Mouse (Mus musculus) lung, embryonic 14.5 days (tissue): Measurements from ENCODE around the gene Kdm4c. TPM values are rescaled to one million over a fixed set of nuclear protein-coding genes. Genes with fewer than 3 reads are reported as not detected.

Experiments
- ATAC-seq: fragments of 200-750 bp; cut with Nextera tagmentation; 2 replicates; pipeline ENCODE4 v1.8.0; 2017; ENCODE audit warnings: mild to moderate bottlenecking, moderate TSS enrichment, moderate library complexity; ENCODE audit not compliant: insufficient read depth
- DNase-seq: peaks from one replicate; pipeline ENCODE4 v3.0.0-alpha.2; 2015
- H3K27ac ChIP-seq: fragments of 300-500 bp; sonication (generic); 2 replicates; pipeline ENCODE4 v1.5.1; 2014; ENCODE audit warnings: low read depth, mild to moderate bottlenecking, moderate library complexity
- H3K27me3 ChIP-seq: fragments of 300-500 bp; sonication (generic); 2 replicates; pipeline ENCODE4 v1.6.1; 2014; ENCODE audit warnings: low read length, control low read depth; ENCODE audit not compliant: insufficient read depth
- H3K36me3 ChIP-seq: fragments of 300-500 bp; sonication (generic); 2 replicates; pipeline ENCODE4 v1.6.1; 2014; ENCODE audit warnings: control low read depth; ENCODE audit not compliant: insufficient read depth
- H3K4me1 ChIP-seq: fragments of 300-500 bp; sonication (generic); 2 replicates; pipeline ENCODE4 v1.6.1; 2014; ENCODE audit warnings: antibody characterized with exemption, control low read depth; ENCODE audit not compliant: insufficient read depth
- H3K4me2 ChIP-seq: fragments of 300-500 bp; sonication (generic); 2 replicates; pipeline ENCODE4 v1.6.1; 2014; ENCODE audit warnings: mild to moderate bottlenecking
- H3K4me3 ChIP-seq: fragments of 300-500 bp; sonication (generic); 2 replicates; pipeline ENCODE4 v1.5.1; 2014; ENCODE audit warnings: low read depth, low read length
- H3K9ac ChIP-seq: fragments of 300-500 bp; sonication (generic); 2 replicates; pipeline ENCODE4 v1.6.1; 2014
- H3K9me3 ChIP-seq: fragments of 300-500 bp; sonication (generic); 2 replicates; pipeline ENCODE4 v1.6.1; 2016; ENCODE audit warnings: low read depth, low read length, control low read depth
- CTCF ChIP-seq: IDR thresholded peaks from 2 replicates; pipeline ENCODE4 v1.5.1; 2016; ENCODE audit warnings: antibody characterized with exemption, low read depth
- WGBS: fragments of 180-500 bp; shearing (Covaris S2); extraction: QIAGEN DNeasy Blood & Tissue Kit; methylation state at CpG from one replicate; pipeline ENCODE4 v1.1.7; 2014; 5-methylcytosine and 5-hydroxymethylcytosine counted together
- polyA plus RNA-seq: library from polyadenylated mRNA; unstranded; fragments of >200 nt; fragmentation: Nextera tagmentation; extraction: Ambion mirVana; gene quantifications from 2 replicates; pipeline ENCODE4 v1.2.1, GENCODE M21; 2014

The Kdm4c gene
- polyA plus RNA-seq, 1 experiment from 2014 or later = 13.2 TPM

DNA sequence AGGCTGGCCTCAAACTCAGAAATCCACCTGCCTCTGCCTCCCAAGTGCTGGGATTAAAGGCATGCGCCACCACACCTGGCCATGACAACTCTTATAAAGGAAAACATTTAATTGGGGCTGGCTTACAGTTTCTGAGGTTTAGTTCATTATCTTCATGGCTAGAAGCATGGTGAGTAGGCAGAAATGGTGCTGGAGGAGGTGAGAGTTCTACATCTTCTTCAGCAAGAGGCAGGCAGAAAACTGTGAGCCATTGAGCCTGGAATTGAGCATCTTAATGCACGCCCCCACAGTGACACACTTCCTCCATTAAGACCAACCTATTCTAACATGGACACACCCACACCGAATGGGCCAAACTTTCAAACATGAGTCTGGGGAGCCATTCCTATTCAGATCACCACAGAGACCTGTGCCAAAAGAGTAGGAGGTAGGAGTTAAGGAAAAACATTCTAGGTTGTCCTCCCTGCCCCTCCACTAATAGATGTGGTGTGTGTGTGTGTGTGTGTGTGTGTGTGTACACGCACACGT lies 22.2 kb downstream of the Kdm4c start:
- Histone ChIP-seq H3K4me3 (no peak overlapping the region), H3K9me3 (no peaks in the 10 kb centered on the region), H3K36me3 (no peaks in the 10 kb centered on the region), H3K9ac (no peak overlapping the region), H3K4me1 (no peaks in the 10 kb centered on the region), H3K4me2 (no peak overlapping the region), H3K27ac (no peak overlapping the region), H3K27me3 (no peaks in the 10 kb centered on the region)
- ATAC-seq (no peak), DNase-seq (no peak)
- TF ChIP-seq CTCF = no peak
- 96% methylated on average over 5 of the region's 5 CpGs for WGBS

DNA sequence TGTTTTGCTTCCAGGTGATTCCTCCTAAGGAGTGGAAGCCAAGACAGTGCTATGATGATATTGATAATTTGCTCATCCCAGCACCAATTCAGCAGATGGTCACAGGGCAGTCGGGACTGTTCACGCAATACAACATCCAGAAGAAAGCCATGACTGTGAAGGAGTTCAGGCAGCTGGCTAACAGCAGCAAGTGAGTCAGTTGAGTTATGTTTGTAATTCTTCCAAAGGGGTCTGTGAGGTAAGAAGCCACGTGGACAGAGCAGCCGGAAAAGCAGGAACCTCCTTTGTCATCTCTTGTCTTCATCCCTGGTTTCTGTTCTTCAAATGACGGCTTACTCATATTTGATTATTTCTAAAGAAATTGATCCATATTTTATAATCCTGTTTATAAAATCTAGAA lies 28.9 kb downstream of the Kdm4c start:
- Histone ChIP-seq H3K4me3 (no peak overlapping the region), H3K9me3 (no peaks in the 10 kb centered on the region), H3K9ac (no peak overlapping the region), H3K36me3 (peaks cover 6% of the 10 kb centered on the region; the same call in 1 of the 2 replicates), H3K27ac (no peak overlapping the region), H3K27me3 (no peaks in the 10 kb centered on the region), H3K4me2 (no peak overlapping the region), H3K4me1 (no peaks in the 10 kb centered on the region)
- DNase-seq = no peak
- WGBS = 71% methylated on average over 5 of the region's 5 CpGs
- no peak for TF ChIP-seq CTCF
- no peak for ATAC-seq

DNA sequence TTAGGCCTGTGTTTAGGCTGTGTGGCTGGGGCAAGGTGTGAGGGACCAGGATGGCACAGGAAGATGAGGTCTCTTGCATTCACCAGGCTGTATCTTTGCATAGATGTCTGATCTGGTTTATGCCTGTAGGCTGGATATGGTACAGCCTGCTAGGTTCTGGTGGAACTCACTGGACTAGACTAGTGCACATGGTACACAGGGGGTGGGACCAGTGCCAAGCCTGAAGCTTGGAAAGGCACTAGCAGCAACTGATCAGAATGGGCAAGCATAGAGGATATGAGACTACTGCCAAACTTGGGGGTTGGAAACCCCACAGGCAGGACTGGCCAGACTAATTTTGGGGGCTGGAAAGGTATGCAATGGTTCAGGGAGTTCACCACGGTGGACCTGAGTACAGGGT lies 35.2 kb downstream of the Kdm4c start:
- DNase-seq (no peak), ATAC-seq (no peak)
- WGBS = 78% methylated on average over 1 of the region's 1 CpGs
- H3K4me2 ChIP-seq = no peak overlapping the region
- H3K36me3 ChIP-seq = peaks cover 4% of the 10 kb centered on the region; the same call in 1 of the 2 replicates
- no peaks in the 10 kb centered on the region for H3K27me3 ChIP-seq
- no peaks in the 10 kb centered on the region for H3K4me1 ChIP-seq
- no peak overlapping the region for H3K9ac ChIP-seq
- no peaks in the 10 kb centered on the region for H3K9me3 ChIP-seq
- no peak for TF ChIP-seq CTCF
- no peak overlapping the region for H3K27ac ChIP-seq
- H3K4me3 ChIP-seq = no peak overlapping the region

DNA sequence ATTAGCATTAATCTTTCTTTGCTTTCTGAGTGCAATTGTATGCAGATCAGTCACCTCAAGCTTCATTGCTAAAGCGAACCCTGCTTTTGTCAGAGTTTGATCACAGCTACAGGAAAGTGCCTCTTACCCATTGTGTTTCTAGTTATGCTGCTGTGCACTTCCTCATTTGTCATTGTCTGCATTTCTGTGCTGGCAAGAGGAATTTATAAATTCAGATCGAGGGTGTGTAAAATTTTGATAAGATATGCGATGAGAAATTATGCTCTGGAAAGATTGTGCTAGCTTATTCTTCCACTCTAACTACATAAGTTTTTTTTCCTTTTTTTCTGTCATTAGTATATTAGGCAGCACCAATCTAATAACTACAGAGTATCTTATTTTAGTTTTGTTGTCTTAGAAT lies 37.9 kb downstream of the Kdm4c start:
- no peak overlapping the region for H3K27ac ChIP-seq
- H3K9ac ChIP-seq = no peak overlapping the region
- no peaks in the 10 kb centered on the region for H3K4me1 ChIP-seq
- peaks cover 7% of the 10 kb centered on the region; the same call in 1 of the 2 replicates for H3K36me3 ChIP-seq
- H3K27me3 ChIP-seq = no peaks in the 10 kb centered on the region
- H3K9me3 ChIP-seq = no peaks in the 10 kb centered on the region
- TF ChIP-seq CTCF = no peak
- ATAC-seq (no peak), DNase-seq (no peak)
- H3K4me2 ChIP-seq = no peak overlapping the region
- WGBS = 69% methylated on average over 3 of the region's 3 CpGs
- H3K4me3 ChIP-seq = no peak overlapping the region

DNA sequence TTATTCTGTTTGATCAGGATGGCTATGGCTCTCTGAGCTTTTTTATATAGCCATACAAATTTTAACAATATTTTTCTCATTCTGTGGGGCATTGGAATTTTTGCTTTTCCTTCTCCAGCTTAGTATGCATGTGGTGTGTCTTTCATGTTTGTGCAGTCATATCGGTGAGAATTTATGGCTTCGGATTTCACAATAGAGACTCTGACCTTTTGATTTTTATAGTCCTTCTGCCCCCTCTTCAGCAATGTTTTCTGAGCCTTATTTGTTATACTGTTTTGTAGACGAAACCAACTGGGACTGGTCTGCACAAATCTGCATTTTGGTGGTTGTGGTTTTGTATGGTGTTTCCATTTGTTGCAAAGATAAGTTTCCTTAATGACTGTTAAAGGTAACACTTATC lies 45.6 kb downstream of the Kdm4c start:
- no peak overlapping the region for H3K27ac ChIP-seq
- no peaks in the 10 kb centered on the region for H3K9me3 ChIP-seq
- H3K27me3 ChIP-seq = no peaks in the 10 kb centered on the region
- no peak overlapping the region for H3K4me3 ChIP-seq
- DNase-seq = no peak
- 88% methylated on average over 3 of the region's 3 CpGs for WGBS
- TF ChIP-seq CTCF = no peak
- H3K4me1 ChIP-seq = no peaks in the 10 kb centered on the region
- H3K9ac ChIP-seq = no peak overlapping the region
- no peak for ATAC-seq
- H3K36me3 ChIP-seq = 0 out of 2 replicates have a peak, but pooled peaks cover 4% of the 10 kb centered on the region
- no peak overlapping the region for H3K4me2 ChIP-seq

DNA sequence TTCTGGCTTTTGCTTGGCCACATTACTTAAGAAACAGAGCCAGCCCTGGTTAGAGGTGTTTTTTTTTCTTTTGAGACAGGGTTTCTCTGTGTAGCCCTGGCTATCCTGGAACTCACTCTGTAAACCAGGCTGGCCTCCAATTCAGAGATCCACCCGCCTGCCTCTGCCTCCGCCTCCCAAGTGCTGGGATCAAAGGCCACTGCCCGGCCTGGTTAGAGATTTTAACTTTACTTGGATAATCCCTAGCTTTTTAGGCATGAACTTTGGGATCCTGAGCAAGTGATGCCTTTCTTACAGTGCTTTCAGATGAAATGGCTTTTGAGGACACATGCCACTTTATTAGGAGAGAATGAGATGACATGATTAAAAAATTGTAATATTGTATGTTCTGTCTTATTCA lies 52.4 kb downstream of the Kdm4c start:
- ATAC-seq = no peak
- no peak for TF ChIP-seq CTCF
- DNase-seq = no peak
- WGBS = 65% methylated on average over 3 of the region's 3 CpGs
- no peaks in the 10 kb centered on the region for H3K9me3 ChIP-seq
- no peaks in the 10 kb centered on the region for H3K4me1 ChIP-seq
- H3K27me3 ChIP-seq = no peaks in the 10 kb centered on the region
- H3K4me2 ChIP-seq = no peak overlapping the region
- no peak overlapping the region for H3K27ac ChIP-seq
- no peak overlapping the region for H3K9ac ChIP-seq
- 0 out of 2 replicates have a peak, but pooled peaks cover 2% of the 10 kb centered on the region for H3K36me3 ChIP-seq
- H3K4me3 ChIP-seq = no peak overlapping the region

DNA sequence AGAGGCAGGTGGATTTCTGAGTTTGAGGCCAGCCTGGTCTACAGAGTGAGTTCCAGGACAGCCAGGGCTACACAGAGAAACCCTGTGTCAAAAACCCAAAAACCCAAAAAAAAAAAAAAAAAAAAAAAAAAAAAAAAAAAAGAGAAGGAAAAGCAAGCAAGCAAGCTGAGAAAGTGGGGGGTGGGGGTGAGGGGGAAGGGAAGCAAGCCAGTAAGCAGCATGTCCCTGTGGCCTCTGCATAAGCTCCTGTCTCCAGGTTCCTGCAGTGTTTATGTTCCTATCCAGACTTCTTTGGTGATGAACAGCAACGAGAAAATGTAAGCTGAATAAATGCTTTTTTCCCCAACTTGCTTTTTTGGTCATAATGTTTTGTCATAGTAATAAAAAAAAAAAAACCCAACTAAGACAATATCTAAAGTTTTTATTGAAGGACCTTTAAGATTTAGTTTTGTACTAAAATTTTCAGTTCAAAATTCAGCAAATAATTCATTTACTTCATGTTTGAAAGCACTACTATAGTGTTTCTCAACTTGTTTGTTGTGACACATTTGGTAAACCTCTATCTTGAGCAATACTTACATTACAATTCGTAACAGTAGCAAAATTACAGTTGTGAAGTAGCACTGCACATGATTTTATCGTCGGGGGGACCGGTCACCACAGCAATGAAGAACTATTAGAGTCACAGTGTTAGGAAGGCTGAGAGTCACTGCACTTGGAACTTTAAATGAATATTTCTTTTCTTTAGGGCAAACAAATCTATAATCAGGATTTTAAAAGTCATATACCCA lies 63.2 kb downstream of the Kdm4c start:
- WGBS = 87% methylated on average over 5 of the region's 5 CpGs
- no peaks in the 10 kb centered on the region for H3K4me1 ChIP-seq
- H3K4me3 ChIP-seq = no peak overlapping the region
- no peak for ATAC-seq
- H3K27me3 ChIP-seq = no peaks in the 10 kb centered on the region
- DNase-seq = no peak
- no peak overlapping the region for H3K9ac ChIP-seq
- no peak for TF ChIP-seq CTCF
- H3K9me3 ChIP-seq = no peaks in the 10 kb centered on the region
- no peak overlapping the region for H3K4me2 ChIP-seq
- no peak overlapping the region for H3K27ac ChIP-seq
- H3K36me3 ChIP-seq = no peaks in the 10 kb centered on the region
